Mouse (Mus musculus) B cell, adult 67 days (primary cell): ENCODE measurements around the gene Nyx. TPM values are rescaled to one million over a fixed set of nuclear protein-coding genes. Genes with fewer than 3 reads are reported as not detected.

Source experiments
- total RNA-seq, 2 experiments: library from RNA; stranded (reverse); gene quantifications; 4 replicates each; pipeline ENCODE4 v1.2.4; 2023

Nyx gene
- under 1 TPM; 0.09 to 0.46 TPM for total RNA-seq

GRCm38 (mm10) chrX:13465810-13466209 is at the start of gene Nyx:
Nyx (plus strand) TSS chrX:13466110.

Other genes starting within 250 kb of the Nyx start
- gene Ddx3x, start 185.1 kb upstream of the Nyx start, total RNA-seq = 100 to 1,000 TPM; 562 to 600 TPM
- 1 to 10 TPM; 1.1 to 2.4 TPM for gene Gpr34, start 166.0 kb downstream of the Nyx start, total RNA-seq
- under 1 TPM in 1 of 2 experiments, not detected in 1; 0.29 TPM for gene Gpr82, start 195.3 kb downstream of the Nyx start, total RNA-seq